Mouse (Mus musculus): Measurements from ENCODE around the gene Prkaca. TPM values are rescaled to one million over a fixed set of nuclear protein-coding genes. Genes with fewer than 3 reads are reported as not detected.

The Prkaca gene
- polyA plus RNA-seq, 1 experiment from 2014 or later = 146 TPM

DNA sequence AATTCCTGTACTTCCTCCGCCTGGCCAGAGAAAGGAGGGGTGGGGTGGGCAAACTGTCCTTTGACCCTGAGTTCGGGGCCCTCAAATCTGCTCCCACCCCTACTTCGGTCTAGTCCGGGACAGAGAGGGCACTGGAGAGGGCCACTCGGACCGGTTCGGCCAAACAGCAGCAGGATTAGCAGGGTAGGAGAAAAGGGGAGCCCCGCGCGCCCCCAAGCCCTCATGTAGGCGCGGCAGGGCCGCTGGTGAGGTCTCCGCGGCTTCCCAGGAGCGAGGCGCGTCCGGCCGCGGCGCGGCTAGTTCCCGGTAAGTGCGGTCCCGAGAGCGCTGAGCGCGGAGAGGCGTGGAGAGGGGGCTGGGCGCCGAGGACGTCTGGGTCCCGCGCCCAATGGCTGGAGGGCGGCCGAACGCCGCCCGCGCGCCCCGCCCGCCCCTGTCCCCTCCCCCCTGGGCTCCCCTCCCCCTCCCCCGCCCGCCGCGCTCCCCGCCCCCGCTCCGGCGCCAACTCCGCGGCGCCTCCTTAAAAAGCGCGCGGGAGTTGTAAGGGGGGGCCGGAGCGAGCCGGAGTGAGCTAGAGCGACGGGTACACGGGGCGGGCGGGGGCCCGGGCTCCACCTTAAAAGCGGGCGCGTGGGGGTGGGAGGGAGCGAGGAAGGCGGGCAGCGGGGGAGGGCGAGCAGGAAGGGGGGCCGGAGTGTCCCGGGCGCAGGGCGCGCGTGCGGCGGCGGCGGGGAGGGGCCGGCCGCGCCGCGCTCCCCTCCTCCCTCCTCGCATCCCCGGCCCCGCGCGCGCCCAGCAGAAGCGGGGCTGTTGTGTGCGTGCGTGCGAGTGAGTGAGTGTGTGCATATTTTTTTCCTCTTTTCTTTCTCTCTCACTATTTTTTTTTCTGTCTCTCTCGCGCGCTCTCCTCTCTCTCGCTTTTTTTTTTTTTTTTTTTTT lies 24.0 kb downstream of the Prkaca start:
- peak overlapping the region; percentile 95 for H3K27ac ChIP-seq
- H3K4me1 ChIP-seq = peaks cover 31% of the 10 kb centered on the region
- H3K9me3 ChIP-seq (replicated peaks) = no peaks in the 10 kb centered on the region
- H3K4me2 ChIP-seq = peak overlapping the region; percentile 84
- H3K27me3 ChIP-seq = peaks cover 22% of the 10 kb centered on the region
- H3K9ac ChIP-seq = peak overlapping the region; percentile 87
- H3K4me3 ChIP-seq = peak overlapping the region; percentile 76
- WGBS = under 1% methylated on average over 66 of the region's 103 CpGs
- H3K36me3 ChIP-seq (ENCODE audit: poor library complexity, severe bottlenecking) = peaks cover 48% of the 10 kb centered on the region
- ATAC-seq = peak; percentile 73

DNA sequence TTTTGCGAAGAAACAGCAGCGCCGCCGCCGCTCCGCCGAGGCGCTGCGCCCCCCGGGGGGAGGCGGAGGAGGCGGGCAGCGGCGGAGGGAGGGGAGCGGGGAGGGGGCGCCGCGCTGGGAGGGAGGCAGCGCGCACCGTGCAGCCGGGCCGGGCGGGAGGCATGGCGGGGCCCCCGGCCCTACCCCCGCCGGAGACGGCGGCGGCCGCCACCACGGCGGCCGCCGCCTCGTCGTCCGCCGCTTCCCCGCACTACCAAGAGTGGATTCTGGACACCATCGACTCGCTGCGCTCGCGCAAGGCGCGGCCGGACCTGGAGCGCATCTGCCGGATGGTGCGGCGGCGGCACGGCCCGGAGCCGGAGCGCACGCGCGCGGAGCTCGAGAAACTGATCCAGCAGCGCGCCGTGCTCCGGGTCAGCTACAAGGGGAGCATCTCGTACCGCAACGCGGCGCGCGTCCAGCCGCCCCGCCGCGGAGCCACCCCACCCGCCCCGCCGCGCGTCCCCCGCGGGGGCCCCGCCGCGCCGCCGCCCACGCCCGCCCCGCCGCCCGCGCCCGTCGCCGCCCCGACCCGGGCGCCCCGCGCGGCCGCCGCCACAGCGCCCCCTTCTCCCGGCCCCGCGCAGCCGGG lies 24.8 kb downstream of the Prkaca start, which contains the start of gene Samd1:
Samd1 (plus strand) TSS at position 162 of the 631 bp plus-strand sequence.
- Histone ChIP-seq H3K9me3 (replicated peaks) (no peaks in the 10 kb centered on the region), H3K4me3 (peak within 1 kb of the TSS; percentile 76), H3K27me3 (peaks cover 28% of the 10 kb centered on the region), H3K27ac (peak within 1 kb of the TSS; percentile 95), H3K36me3 (ENCODE audit: poor library complexity, severe bottlenecking) (peaks cover 47% of the 10 kb centered on the region), H3K9ac (peak within 1 kb of the TSS; percentile 87), H3K4me2 (peak within 1 kb of the TSS; percentile 84), H3K4me1 (peaks cover 31% of the 10 kb centered on the region)
- ATAC-seq = peak; percentile 26; the same call in 1 of the 2 replicates
- WGBS = 0% methylated on average over 47 of the region's 112 CpGs

- WGBS = under 1% methylated on average over 70 of the region's 92 CpGs
- peak overlapping the region; percentile 76 for H3K4me3 ChIP-seq
These were observed 25.7 kb downstream of the Prkaca start for GRCm38 (mm10) chr8:83998231-83999056.

DNA sequence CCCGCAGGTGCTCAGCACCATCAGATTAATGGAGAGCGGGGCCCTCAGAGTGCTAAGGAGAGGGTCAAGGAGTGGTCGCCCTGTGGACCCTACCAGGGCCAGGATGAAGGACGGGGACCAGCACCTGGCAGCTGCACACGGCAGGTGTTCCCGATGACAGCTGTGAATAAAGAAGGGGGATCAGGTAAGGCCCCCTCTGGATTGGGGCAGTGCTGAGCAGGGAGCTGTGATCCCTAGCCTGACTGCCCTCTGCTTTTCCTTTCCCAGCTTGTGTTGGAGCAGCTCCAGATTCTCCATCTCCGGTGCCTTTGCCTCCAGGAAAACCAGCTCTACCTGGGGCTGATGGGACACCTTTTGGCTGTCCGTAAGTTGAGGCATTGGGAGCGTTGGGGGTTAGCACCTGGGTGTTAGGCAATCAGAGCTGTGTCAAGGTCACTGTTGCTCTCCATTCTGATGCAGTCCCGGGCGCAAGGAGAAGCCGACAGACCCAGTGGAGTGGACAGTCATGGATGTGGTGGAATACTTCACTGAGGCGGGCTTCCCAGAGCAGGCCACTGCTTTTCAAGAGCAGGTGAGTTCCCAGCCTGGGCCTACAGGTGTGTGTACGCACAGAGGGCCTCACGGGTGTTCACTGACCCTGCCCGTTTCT lies 26.4 kb downstream of the Prkaca start:
- WGBS = 66% methylated on average over 16 of the region's 16 CpGs

More at GRCm38 (mm10) chr8:83998231-83999056, 25.7 kb downstream of the Prkaca start:
- ATAC-seq = peak; percentile 22
- H3K27me3 ChIP-seq = peaks cover 32% of the 10 kb centered on the region
- H3K4me1 ChIP-seq = peaks cover 31% of the 10 kb centered on the region
- peak overlapping the region; percentile 78 for H3K9ac ChIP-seq
- no peaks in the 10 kb centered on the region for H3K9me3 ChIP-seq (replicated peaks)
- peak overlapping the region; percentile 89 for H3K27ac ChIP-seq
- H3K36me3 ChIP-seq (ENCODE audit: poor library complexity, severe bottlenecking) = peaks cover 49% of the 10 kb centered on the region
- peak overlapping the region; percentile 84 for H3K4me2 ChIP-seq

GRCm38 (mm10) chr8:83999825-84000224 lies 27.0 kb downstream of the Prkaca start:
- Histone ChIP-seq H3K4me3 (no peak overlapping the region; the same call in 1 of the 2 replicates), H3K27me3 (peaks cover 32% of the 10 kb centered on the region), H3K9me3 (replicated peaks) (no peaks in the 10 kb centered on the region), H3K36me3 (ENCODE audit: poor library complexity, severe bottlenecking) (peaks cover 35% of the 10 kb centered on the region), H3K27ac (no peak overlapping the region), H3K4me1 (peaks cover 40% of the 10 kb centered on the region), H3K9ac (peak overlapping the region; percentile 78; the same call in 1 of the 2 replicates), H3K4me2 (no peak overlapping the region)
- 86% methylated on average over 2 of the region's 2 CpGs for WGBS
- ATAC-seq = no peak

More for the DNA sequence above, 26.4 kb downstream of the Prkaca start:
- peak overlapping the region; percentile 78 for H3K9ac ChIP-seq
- peaks cover 32% of the 10 kb centered on the region for H3K27me3 ChIP-seq
- no peaks in the 10 kb centered on the region for H3K9me3 ChIP-seq (replicated peaks)
- H3K36me3 ChIP-seq (ENCODE audit: poor library complexity, severe bottlenecking) = peaks cover 42% of the 10 kb centered on the region
- H3K4me1 ChIP-seq = peaks cover 37% of the 10 kb centered on the region
- ATAC-seq = no peak
- peak overlapping the region; percentile 76 for H3K4me3 ChIP-seq
- no peak overlapping the region; the same call in 1 of the 2 replicates for H3K27ac ChIP-seq
- H3K4me2 ChIP-seq = peak overlapping the region; percentile 84

GRCm38 (mm10) chr8:84001281-84002000 lies 28.6 kb downstream of the Prkaca start, which contains the start of gene 1700067K01Rik:
1700067K01Rik (plus strand) TSS chr8:84001502.
- H3K9ac ChIP-seq = peak within 1 kb of the TSS; percentile 43; the same call in 1 of the 2 replicates
- no peak within 1 kb of the TSS for H3K27ac ChIP-seq
- WGBS = 15% methylated on average over 61 of the region's 61 CpGs
- peaks cover 42% of the 10 kb centered on the region for H3K4me1 ChIP-seq
- no peak for ATAC-seq
- H3K4me3 ChIP-seq = peak within 1 kb of the TSS; percentile 10; the same call in 1 of the 2 replicates
- peaks cover 33% of the 10 kb centered on the region for H3K36me3 ChIP-seq (ENCODE audit: poor library complexity, severe bottlenecking)
- no peaks in the 10 kb centered on the region for H3K9me3 ChIP-seq (replicated peaks)
- peaks cover 32% of the 10 kb centered on the region for H3K27me3 ChIP-seq
- peak within 1 kb of the TSS; percentile 43 for H3K4me2 ChIP-seq

DNA sequence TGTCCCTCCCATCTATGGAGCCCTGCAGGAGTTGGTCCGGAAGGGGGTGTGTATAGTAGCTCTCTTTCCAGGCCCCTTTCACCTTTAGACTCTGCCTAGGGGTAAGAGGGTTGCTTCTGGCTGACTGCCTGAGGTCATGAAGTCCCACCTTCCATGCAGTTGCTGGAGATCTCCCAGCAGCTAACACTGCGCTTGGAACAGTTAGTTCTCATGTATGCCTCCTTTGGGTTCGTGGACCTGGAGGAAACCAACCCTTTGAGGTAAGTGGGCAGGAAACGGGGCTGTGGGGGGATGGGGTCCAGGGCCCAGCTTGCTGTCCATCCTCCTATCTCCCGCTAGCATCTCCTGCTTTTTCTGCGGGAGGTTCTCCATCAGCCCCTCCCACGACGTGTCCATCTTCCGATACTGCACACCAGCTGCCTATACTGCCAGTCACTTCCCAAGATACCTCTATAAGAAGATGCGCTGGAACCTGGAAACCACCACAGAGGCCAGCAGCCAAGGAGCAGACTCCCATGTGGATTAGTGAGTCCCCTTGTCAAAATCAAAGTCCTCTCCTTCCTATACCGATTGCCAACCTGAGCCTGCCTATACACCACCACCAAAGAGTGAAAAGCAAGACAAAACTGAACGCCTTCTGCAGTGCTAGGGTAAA lies 30.3 kb downstream of the Prkaca start:
- Histone ChIP-seq H3K27ac (no peak overlapping the region), H3K4me3 (no peak overlapping the region), H3K4me2 (0 out of 2 replicates have a peak overlapping the region, but pooled peaks have one; percentile 21), H3K27me3 (peaks cover 32% of the 10 kb centered on the region), H3K4me1 (peaks cover 39% of the 10 kb centered on the region), H3K9me3 (replicated peaks) (no peaks in the 10 kb centered on the region), H3K36me3 (ENCODE audit: poor library complexity, severe bottlenecking) (peaks cover 33% of the 10 kb centered on the region), H3K9ac (no peak overlapping the region)
- 58% methylated on average over 12 of the region's 12 CpGs for WGBS
- ATAC-seq = no peak

- Histone ChIP-seq H3K4me3 (peak overlapping the region; percentile 50), H3K27me3 (peaks cover 32% of the 10 kb centered on the region), H3K9ac (0 out of 2 replicates have a peak overlapping the region, but pooled peaks have one; percentile 70), H3K4me1 (peaks cover 38% of the 10 kb centered on the region), H3K9me3 (replicated peaks) (no peaks in the 10 kb centered on the region), H3K4me2 (peak overlapping the region; percentile 70), H3K27ac (no peak overlapping the region), H3K36me3 (ENCODE audit: poor library complexity, severe bottlenecking) (peaks cover 33% of the 10 kb centered on the region)
- 76% methylated on average over 6 of the region's 6 CpGs for WGBS
- ATAC-seq = no peak
These were observed 30.9 kb downstream of the Prkaca start for GRCm38 (mm10) chr8:84003612-84004246.

DNA sequence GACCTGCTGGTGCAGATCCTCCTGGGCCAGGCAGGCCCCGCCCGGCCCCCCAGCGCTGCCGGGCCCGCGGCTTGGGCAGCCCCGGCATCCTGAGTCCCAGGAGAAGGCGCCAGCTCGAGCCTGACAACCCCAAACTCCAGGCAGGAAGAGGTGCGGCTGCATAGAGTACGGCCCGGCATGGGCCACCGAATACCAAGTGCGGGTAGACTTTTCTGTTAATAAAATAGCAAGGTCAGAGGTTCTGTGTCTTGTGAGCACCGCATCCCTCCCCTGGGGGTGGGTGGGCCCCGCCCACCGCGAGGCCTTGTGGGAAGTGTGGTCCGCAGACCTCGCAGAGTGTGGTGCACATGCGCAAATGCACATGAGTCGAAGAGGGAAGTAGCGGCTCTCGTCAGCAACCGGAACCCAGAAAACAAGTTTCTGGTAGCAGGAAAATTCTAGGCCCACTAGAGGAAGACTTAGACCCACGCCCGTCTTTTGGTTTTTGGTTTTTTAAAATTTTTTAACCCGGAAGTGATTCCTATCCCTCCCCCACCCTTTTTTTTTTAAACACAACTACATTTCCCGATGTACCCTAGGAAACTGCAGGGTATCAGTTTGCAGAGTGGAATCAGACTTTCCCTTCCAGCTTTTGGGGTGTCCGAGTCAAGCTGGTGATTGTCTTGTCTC lies 31.9 kb downstream of the Prkaca start:
- Histone ChIP-seq H3K27ac (peak overlapping the region; percentile 27; the same call in 1 of the 2 replicates), H3K4me3 (peak overlapping the region; percentile 50), H3K9me3 (replicated peaks) (no peaks in the 10 kb centered on the region), H3K27me3 (peaks cover 32% of the 10 kb centered on the region), H3K36me3 (ENCODE audit: poor library complexity, severe bottlenecking) (peaks cover 31% of the 10 kb centered on the region), H3K9ac (peak overlapping the region; percentile 70), H3K4me1 (peaks cover 28% of the 10 kb centered on the region), H3K4me2 (peak overlapping the region; percentile 70)
- 1% methylated on average over 30 of the region's 30 CpGs for WGBS
- ATAC-seq = peak; percentile 90

All from forebrain, embryonic 13.5 days (tissue).